Mouse (Mus musculus) splenic B cell, adult 2 months (primary cell): ENCODE data around the gene Plxna2.
A peak's percentile ranks its signal among the peaks of the same experiment; 100 is the strongest.

Source experiments
- DNase-seq: peaks from one replicate; pipeline ENCODE4 v3.0.0-alpha.2; 2011; ENCODE audit warnings: low read depth, low spot score
- H3K27me3 ChIP-seq: 2 replicates; pipeline ENCODE4 v1.6.1; 2012; ENCODE audit warnings: mild to moderate bottlenecking, low read length, moderate library complexity, mixed read lengths; ENCODE audit not compliant: control insufficient read depth, poor library complexity, insufficient read depth, severe bottlenecking
- H3K36me3 ChIP-seq: 2 replicates; pipeline ENCODE4 v1.6.1; 2012; ENCODE audit warnings: mild to moderate bottlenecking, low read length, moderate library complexity, mixed read lengths; ENCODE audit not compliant: control insufficient read depth, poor library complexity, insufficient read depth, severe bottlenecking

Gene Plxna2

GRCm38 (mm10) chr1:194808681-194809080 lies 190.7 kb downstream of the Plxna2 start:
- no peaks in the 10 kb centered on the region for H3K36me3 ChIP-seq

GRCm38 (mm10) chr1:194809600-194809999 lies 191.6 kb downstream of the Plxna2 start:
- H3K36me3 ChIP-seq = no peaks in the 10 kb centered on the region
- H3K27me3 ChIP-seq = no peaks in the 10 kb centered on the region
- DNase-seq = no peak

More at GRCm38 (mm10) chr1:194808681-194809080, 190.7 kb downstream of the Plxna2 start:
- H3K27me3 ChIP-seq = no peaks in the 10 kb centered on the region
- DNase-seq = no peak

GRCm38 (mm10) chr1:194814187-194814586 lies 196.2 kb downstream of the Plxna2 start:
- DNase-seq = no peak

GRCm38 (mm10) chr1:194815547-194815946 lies 197.5 kb downstream of the Plxna2 start:
- no peaks in the 10 kb centered on the region for H3K36me3 ChIP-seq
- no peaks in the 10 kb centered on the region for H3K27me3 ChIP-seq
- DNase-seq = no peak

More at GRCm38 (mm10) chr1:194814187-194814586, 196.2 kb downstream of the Plxna2 start:
- H3K27me3 ChIP-seq = no peaks in the 10 kb centered on the region
- H3K36me3 ChIP-seq = no peaks in the 10 kb centered on the region

GRCm38 (mm10) chr1:194816913-194817312 lies 198.9 kb downstream of the Plxna2 start:
- no peaks in the 10 kb centered on the region for H3K36me3 ChIP-seq
- peak; percentile 62 for DNase-seq
- no peaks in the 10 kb centered on the region for H3K27me3 ChIP-seq

GRCm38 (mm10) chr1:194820953-194821352 lies 202.9 kb downstream of the Plxna2 start:
- Histone ChIP-seq H3K27me3 (no peaks in the 10 kb centered on the region), H3K36me3 (no peaks in the 10 kb centered on the region)
- DNase-seq = no peak

- Histone ChIP-seq H3K36me3 (no peaks in the 10 kb centered on the region), H3K27me3 (no peaks in the 10 kb centered on the region)
- no peak for DNase-seq
Observed at GRCm38 (mm10) chr1:194821721-194822120, 203.7 kb downstream of the Plxna2 start.

- no peak for DNase-seq
- no peaks in the 10 kb centered on the region for H3K27me3 ChIP-seq
- H3K36me3 ChIP-seq = no peaks in the 10 kb centered on the region
Observed at GRCm38 (mm10) chr1:194828316-194828715, 210.3 kb downstream of the Plxna2 start.

- no peak for DNase-seq
- Histone ChIP-seq H3K27me3 (no peaks in the 10 kb centered on the region), H3K36me3 (no peaks in the 10 kb centered on the region)
Observed at GRCm38 (mm10) chr1:194835238-194835637, 217.2 kb downstream of the Plxna2 start.

GRCm38 (mm10) chr1:194836182-194836581 lies 218.2 kb downstream of the Plxna2 start:
- DNase-seq = no peak
- no peaks in the 10 kb centered on the region for H3K27me3 ChIP-seq
- H3K36me3 ChIP-seq = no peaks in the 10 kb centered on the region

- H3K36me3 ChIP-seq = no peaks in the 10 kb centered on the region
- DNase-seq = no peak
- no peaks in the 10 kb centered on the region for H3K27me3 ChIP-seq
Observed at GRCm38 (mm10) chr1:194836671-194837070, 218.7 kb downstream of the Plxna2 start.

- peak; percentile 38 for DNase-seq
- Histone ChIP-seq H3K36me3 (no peaks in the 10 kb centered on the region), H3K27me3 (no peaks in the 10 kb centered on the region)
Observed at GRCm38 (mm10) chr1:194839230-194839910, 221.4 kb downstream of the Plxna2 start.

GRCm38 (mm10) chr1:194843020-194843419 lies 225.0 kb downstream of the Plxna2 start:
- Histone ChIP-seq H3K27me3 (no peaks in the 10 kb centered on the region), H3K36me3 (no peaks in the 10 kb centered on the region)
- DNase-seq = no peak

GRCm38 (mm10) chr1:194847014-194847413 lies 229.0 kb downstream of the Plxna2 start:
- no peak for DNase-seq
- H3K27me3 ChIP-seq = no peaks in the 10 kb centered on the region
- H3K36me3 ChIP-seq = no peaks in the 10 kb centered on the region

GRCm38 (mm10) chr1:194851242-194852064 lies 233.4 kb downstream of the Plxna2 start:
- Histone ChIP-seq H3K36me3 (no peaks in the 10 kb centered on the region), H3K27me3 (no peaks in the 10 kb centered on the region)
- DNase-seq = no peak
